Mouse (Mus musculus) myocyte (in vitro differentiated cells): ENCODE measurements around the gene Arid5b.

Experiments
- E2F4 ChIP-seq: IDR thresholded peaks from one replicate; pipeline ENCODE4 v1.6.1; 2011; ENCODE audit warnings: mild to moderate bottlenecking, control low read depth, moderate library complexity; ENCODE audit not compliant: insufficient read depth
- POLR2A ChIP-seq: IDR thresholded peaks from one replicate; pipeline ENCODE4 v1.6.1; 2011; ENCODE audit warnings: low read depth, mild to moderate bottlenecking, control low read depth, moderate library complexity; ENCODE audit not compliant: insufficient read length

DNA sequence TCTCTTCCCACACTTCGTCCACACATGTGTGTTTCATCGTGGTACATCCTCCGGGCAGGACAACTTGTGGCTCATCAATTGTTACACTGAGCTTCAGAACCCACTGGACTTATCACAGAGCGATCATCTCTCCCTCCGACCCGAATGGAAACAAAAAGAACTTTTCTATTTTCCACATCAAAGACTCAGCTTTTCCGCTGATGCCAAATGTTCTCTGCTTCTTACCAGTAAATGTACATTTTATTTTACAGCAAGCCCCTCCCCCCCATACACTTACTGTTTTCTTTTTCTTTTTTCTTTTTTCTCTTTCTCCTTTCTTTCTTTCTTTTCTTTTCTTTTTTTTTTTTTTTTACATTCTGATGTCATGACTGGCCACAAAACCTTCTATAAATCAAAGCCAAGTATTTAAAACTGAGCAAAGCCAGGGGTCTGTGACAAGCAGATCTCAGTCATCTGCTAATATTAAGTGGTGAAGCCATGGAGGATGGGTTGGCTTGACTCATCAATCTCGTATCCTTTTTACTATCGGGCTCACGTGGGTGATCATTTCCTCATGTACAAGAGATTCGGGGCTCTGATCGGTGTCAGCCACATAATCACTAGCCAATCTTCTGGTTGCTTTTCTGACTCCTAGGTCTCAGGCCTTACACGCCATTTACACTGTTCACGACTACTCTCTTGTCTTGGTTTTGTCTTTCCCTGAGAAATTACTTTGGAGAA, 124.3 kb downstream of the Arid5b start:
- no peak for TF ChIP-seq E2F4
- TF ChIP-seq POLR2A, result no peak
